ENCODE assay signal across 10 mouse cellular contexts in the genomic region with DNA sequence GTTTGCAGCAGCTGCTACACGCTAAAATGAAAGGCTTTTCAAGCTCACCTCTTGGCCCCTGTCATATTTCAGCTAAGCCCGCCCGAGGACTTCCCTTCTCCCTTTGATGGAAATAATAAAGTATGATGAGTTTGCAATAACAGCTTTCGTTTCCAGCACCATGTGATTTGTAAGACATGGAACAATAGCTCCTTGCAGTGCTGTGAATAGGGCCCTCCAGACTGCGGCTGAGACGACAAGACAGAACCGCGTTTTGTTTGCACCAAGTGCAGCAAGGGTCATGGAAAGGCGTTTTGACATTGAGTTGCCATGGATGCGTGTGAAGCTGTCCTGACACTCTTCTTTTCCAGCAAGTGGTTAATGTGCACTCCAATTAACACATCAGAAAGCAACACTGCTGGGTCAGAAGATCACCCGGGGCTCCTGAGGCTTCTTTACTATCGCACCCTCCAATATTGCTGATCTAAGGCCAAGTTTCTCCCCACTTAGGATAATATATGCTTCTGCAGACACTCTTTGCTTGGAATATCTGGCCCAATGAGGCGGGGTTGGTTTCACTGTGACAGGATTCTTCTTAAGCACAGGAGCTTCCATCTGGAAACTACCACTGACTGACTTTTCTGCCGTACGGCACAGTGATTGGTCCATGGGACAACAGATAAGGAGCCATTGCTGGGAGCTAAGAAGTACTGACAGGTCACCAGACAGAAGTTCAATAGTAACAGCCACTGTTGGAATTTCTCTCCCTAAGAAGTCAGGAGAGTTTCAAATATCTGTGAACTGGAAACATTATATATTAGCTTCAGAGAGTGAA.
A peak's percentile ranks its signal among the peaks of the same experiment; 100 is the strongest.
DNase-seq lines count a peak whose midpoint lies in the region; ATAC-seq and TF ChIP-seq lines count a peak whose summit lies in the region.
"Had no signal": no experiment of that assay in that cellular context is flagged by ENCODE, and none has a peak within 500 bp of the region (broad histone marks: within the 10 kb centered on the region; RNA-seq: fewer than 3 reads in every experiment).

No protein-coding gene starts in this region.

- H3K9ac ChIP-seq in kidney, embryonic 15.5 days, result no peak overlapping the region
- H3K9ac ChIP-seq in forebrain, embryonic 12.5 days, result no peak overlapping the region
- H3K9ac ChIP-seq: liver, embryonic 15.5 days had no signal

- no peaks in the 10 kb centered on the region for H3K27me3 ChIP-seq in kidney, embryonic 15.5 days
- H3K27me3 ChIP-seq in forebrain, embryonic 12.5 days, result no peaks in the 10 kb centered on the region
- H3K27me3 ChIP-seq: liver, embryonic 15.5 days had no signal

- no peak overlapping the region for H3K27ac ChIP-seq in kidney, embryonic 15.5 days
- H3K27ac ChIP-seq in forebrain, embryonic 12.5 days, result 0 out of 2 replicates have a peak overlapping the region, but pooled peaks have one; percentile 8
- H3K27ac ChIP-seq in gastrocnemius, adult 2 months, result no peak overlapping the region
- H3K27ac ChIP-seq: liver, embryonic 15.5 days had no signal

- intact Hi-C loops in heart, postnatal 14 days (cut with DNase I), result no loop called here
- intact Hi-C loops in gastrocnemius, adult 2 months (cut with DNase I), result no loop called here

- H3K4me1 ChIP-seq in kidney, embryonic 15.5 days, result no peaks in the 10 kb centered on the region
- peaks cover 8% of the 10 kb centered on the region for H3K4me1 ChIP-seq in forebrain, embryonic 12.5 days
- H3K4me1 ChIP-seq: liver, embryonic 15.5 days had no signal

- H3K9me3 ChIP-seq in kidney, embryonic 15.5 days (replicated peaks), result no peaks in the 10 kb centered on the region
- no peaks in the 10 kb centered on the region for H3K9me3 ChIP-seq in forebrain, embryonic 12.5 days
- H3K9me3 ChIP-seq: liver, embryonic 15.5 days had no signal

- no peaks in the 10 kb centered on the region for H3K36me3 ChIP-seq in kidney, embryonic 15.5 days
- H3K36me3 ChIP-seq in forebrain, embryonic 12.5 days (replicated peaks), result no peaks in the 10 kb centered on the region
- H3K36me3 ChIP-seq: liver, embryonic 15.5 days had no signal

- 56% methylated on average over 15 of the region's 15 CpGs for WGBS in kidney, embryonic 15.5 days
- WGBS in forebrain, embryonic 12.5 days, result 42% methylated on average over 15 of the region's 15 CpGs

- no peak overlapping the region for H3K4me3 ChIP-seq in kidney, embryonic 15.5 days (replicated peaks)
- H3K4me3 ChIP-seq in forebrain, embryonic 12.5 days (replicated peaks), result no peak overlapping the region
- no peak overlapping the region for H3K4me3 ChIP-seq in gastrocnemius, adult 2 months
- H3K4me3 ChIP-seq: liver, embryonic 15.5 days had no signal

- DNase-seq in kidney, adult 18-20 months, result peak; percentile 2
- DNase-seq in kidney, postnatal 4 days, result peak; percentile 28 to 52
- peak; percentile 26 for DNase-seq in neural tube, embryonic 10.5 days (ENCODE audit: extremely low spot score, low spot score)
- DNase-seq in urinary bladder, postnatal 25 days (ENCODE audit: low spot score), result no peak
- no peak for DNase-seq in heart, postnatal 14 days
- no peak for DNase-seq in gastrocnemius, adult 2 months
- DNase-seq: layer of hippocampus, adult 9-11 months had no signal

- H3K4me2 ChIP-seq in kidney, embryonic 15.5 days, result no peak overlapping the region
- H3K4me2 ChIP-seq in forebrain, embryonic 12.5 days, result peak overlapping the region; percentile 25; the same call in 1 of the 2 replicates
- H3K4me2 ChIP-seq: liver, embryonic 15.5 days had no signal

- ATAC-seq in kidney, embryonic 15.5 days (replicated peaks; ENCODE audit: low FRiP score), result no peak
- peak; percentile 92 for ATAC-seq in forebrain, embryonic 12.5 days (ENCODE audit: low FRiP score)

- TF ChIP-seq CTCF in gastrocnemius, adult 2 months (IDR thresholded peaks at IDR 0.05), result no peak

Comparison
In these comparisons a context has a peak if more than half of its experiments do, and no peak if none do; other contexts are left out.
1. DNase-seq: peak in kidney, adult 18-20 months (single experiment), kidney, postnatal 4 days (2 of 2) and neural tube, embryonic 10.5 days (single experiment); none in urinary bladder, postnatal 25 days (single experiment), heart, postnatal 14 days (0 of 2) and gastrocnemius, adult 2 months (single experiment).